Mouse (Mus musculus) small intestine, adult 2 months (tissue): ENCODE data around the gene Usp7.
"Not testable (repeated sequence)": the region's sequence is repeated elsewhere in the genome, so short reads cannot be mapped to it uniquely, and the experiment has no call there.

ENCODE experiments used
- CTCF ChIP-seq: fragments of 200-500 bp; IDR thresholded peaks from 2 replicates; pipeline ENCODE4 v1.5.1; 2012; ENCODE audit warnings: low read depth, mild to moderate bottlenecking, control low read depth, inconsistent platforms, low read length, moderate library complexity, mixed read lengths; ENCODE audit not compliant: insufficient replicate concordance, insufficient read length; ENCODE audit errors: extremely low read depth
- POLR2A ChIP-seq: fragments of 200-500 bp; IDR thresholded peaks from 2 replicates; pipeline ENCODE4 v1.6.1; 2012; ENCODE audit warnings: low read depth, mild to moderate bottlenecking, control low read depth, inconsistent platforms, low read length, moderate library complexity

DNA sequence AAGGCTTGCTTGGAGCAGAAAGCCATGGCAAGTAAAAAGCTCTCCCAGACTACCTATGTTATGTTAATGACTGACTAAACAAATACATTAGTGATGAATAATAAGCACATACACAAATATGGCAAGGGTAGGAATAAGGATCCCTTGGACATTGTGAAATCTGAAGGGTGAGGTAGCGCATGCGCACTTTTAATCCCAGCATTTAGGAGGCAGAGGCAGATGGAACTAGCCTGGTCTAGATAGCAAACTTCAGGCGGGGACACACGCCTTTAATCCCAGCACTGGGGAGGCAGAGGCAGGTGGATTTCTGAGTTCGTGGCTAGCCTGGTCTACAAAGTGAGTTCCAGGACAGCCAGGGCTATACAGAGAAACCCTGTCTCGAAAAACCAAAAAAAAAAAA lies 34.5 kb downstream of the Usp7 start:
- not testable (repeated sequence) for TF ChIP-seq CTCF, POLR2A
